Mouse (Mus musculus) MN1 (cell line): ENCODE data around the gene Il17rd.
A peak's percentile ranks its signal among the peaks of the same experiment; 100 is the strongest.

ENCODE experiments used
- DNase-seq: peaks from one replicate; pipeline ENCODE4 v3.0.0-alpha.2; 2016; ENCODE audit warnings: low spot score

Gene Il17rd

DNA sequence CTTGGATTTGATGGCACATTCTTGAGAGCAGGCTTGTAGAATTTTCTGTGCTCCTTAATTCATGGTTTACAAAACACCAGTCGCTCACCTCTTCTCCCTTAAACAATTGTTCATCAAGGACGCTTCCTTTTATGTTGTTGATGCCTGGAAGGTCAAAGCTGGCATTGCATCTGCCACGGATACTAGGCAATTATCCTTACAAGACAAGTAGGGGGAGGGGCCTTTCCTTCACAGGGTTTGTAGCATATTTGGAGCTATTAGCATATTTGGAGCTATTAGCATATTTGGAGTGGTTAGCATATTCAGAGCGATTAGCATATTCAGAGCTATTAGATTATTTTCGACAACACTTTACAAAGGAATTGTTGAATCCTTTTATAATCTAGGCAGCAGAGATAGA is 55.5 kb downstream of the Il17rd start:
- no peak for DNase-seq

DNA sequence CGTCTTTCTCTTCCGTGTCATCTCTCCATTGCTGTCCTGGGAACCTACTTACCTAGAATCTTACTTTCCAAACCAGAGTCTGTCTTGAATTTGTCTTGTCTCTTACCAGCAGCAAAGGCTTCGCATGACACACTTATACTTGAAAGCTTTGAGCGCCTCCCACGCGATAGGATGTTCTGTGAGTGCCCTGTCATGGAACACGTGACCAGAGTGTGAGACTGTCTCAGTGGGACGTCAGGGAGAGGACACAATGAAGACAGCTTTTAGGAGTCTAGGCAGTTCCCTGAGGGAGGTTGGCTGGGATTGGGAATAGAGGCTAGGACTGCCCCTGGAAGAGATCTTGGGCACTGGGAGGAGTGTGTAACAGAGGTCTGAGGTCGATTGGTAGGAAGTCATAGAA is 57.4 kb downstream of the Il17rd start:
- DNase-seq: no peak

DNA sequence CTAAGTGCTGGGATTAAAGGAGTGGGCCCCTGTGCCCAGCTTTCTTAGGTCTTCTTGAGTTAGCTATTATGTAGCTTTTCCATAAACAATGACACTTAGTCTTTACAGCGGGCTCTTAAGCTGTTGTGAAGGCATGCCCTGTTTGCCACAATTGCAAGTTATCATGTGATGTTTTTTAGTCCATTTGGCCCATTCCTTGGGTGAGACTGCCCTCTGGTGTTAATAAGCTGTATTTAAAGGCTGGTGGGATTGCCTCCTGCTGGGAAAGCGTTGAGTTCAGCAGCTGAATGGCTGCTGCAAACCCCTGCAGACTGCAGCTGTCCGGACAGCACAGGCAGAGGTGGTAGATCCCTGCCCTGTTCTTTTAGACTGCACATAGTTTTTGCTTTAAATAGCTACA is 58.0 kb downstream of the Il17rd start:
- peak; percentile 87 for DNase-seq

DNA sequence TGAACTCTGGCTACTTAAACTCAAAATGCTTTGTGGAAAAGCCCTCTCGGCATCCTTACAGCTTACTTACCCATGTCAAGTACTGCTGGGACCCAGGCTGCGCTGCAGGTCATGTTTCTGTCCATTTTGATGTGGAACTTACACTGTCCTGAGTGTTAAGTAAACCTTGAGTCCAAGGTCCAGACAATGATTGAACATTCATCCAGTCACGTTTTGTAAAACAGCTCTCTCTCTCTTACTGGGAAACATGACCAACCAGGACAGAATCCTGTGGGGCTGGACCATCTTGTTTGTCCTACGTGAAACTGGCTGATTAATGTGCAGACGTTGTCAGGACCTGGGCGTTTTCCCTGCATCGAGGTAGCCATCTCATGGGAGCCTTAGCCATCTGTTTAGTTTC is 63.0 kb downstream of the Il17rd start:
- DNase-seq: peak; percentile 51

DNA sequence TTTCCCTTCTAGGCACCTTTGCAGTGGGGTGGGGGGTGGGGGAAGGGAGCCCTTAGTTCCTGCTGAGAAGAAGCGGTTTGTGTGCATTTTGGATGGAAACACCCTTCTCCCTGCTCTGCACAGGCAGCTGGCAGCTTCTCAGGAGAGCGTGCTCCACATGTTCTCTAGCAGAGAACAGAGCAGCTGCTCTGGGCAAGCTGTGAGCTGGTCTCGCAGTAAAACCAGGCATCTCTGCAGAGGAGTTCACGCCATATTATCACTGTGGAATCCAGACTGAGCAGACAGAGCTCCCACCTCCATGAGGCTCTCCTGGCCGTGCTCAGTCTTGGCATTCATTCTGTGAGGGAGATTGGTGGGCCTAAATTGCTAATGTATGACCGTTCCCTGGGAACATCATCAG is 64.0 kb downstream of the Il17rd start:
- no peak for DNase-seq

DNA sequence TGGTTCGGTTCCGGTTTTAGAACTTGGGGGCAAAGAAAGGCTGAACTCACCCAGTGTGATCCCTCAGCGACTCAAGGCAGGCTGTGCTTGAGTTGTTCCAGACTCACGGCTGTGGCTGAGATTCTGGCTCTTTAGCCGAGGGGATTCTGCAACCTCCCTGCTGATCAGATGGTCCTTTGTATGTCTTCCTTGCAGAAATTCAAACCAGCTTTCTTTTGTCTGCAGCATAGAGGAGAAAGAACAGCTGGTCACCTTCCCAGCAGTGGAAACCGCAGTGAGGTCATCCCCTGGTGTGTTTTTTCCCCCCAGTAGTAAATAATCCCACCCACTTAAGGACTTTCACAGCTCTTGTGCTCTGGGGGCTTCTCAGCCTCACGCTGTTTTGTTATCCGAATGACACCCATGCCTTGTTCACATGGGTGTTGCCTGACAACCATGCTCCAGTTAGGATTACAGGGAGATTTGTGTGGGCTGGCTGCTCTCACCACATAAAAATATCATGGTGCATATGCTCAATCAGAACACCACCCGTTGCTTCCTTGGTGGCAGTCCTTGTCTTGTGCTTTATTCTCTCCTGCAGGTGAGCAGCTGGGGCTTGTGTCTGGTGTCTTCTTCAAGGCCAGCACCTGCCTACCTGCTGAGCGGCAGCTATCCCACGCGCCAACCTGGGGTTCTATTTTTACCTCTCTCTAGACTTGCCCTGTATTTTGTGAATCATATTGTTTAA is 67.2 kb downstream of the Il17rd start:
- DNase-seq: no peak

DNA sequence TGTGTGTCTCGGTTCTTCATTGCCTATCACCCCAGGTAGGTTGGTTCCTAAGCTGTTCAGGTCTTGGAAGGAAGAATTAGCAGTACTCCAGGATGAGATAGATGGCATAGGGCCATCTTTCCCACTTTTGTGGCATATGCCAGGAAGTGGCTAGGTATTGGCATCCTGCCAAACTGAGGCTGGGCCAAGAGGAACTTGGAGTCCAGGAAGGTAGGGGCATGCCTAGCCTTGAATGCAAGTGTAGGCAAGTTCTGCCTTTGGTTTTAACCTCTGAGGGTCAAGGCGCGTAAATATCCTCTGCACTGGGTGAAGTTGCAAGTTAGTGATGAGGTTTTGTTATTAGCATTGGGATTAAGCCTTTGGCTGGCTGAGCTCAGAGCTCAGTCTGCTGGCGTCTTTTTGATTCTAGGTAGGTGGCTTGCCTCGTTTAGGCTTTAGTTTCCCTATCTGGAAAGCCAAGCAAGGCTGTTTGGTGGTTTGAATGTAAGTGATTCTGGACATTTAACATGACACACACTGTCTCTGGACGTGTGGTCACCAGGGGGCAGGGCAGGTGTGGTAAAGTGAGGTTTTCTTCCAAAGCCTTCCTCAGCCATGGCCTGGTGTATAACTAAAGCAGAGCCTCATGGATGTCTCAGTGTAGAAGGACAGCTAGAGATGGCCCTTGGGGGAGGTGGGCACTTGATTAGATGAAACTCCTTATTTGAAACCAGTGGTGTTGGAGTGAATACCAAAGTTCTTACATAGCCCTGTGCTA is 70.2 kb downstream of the Il17rd start:
- peak; percentile 47 for DNase-seq

DNA sequence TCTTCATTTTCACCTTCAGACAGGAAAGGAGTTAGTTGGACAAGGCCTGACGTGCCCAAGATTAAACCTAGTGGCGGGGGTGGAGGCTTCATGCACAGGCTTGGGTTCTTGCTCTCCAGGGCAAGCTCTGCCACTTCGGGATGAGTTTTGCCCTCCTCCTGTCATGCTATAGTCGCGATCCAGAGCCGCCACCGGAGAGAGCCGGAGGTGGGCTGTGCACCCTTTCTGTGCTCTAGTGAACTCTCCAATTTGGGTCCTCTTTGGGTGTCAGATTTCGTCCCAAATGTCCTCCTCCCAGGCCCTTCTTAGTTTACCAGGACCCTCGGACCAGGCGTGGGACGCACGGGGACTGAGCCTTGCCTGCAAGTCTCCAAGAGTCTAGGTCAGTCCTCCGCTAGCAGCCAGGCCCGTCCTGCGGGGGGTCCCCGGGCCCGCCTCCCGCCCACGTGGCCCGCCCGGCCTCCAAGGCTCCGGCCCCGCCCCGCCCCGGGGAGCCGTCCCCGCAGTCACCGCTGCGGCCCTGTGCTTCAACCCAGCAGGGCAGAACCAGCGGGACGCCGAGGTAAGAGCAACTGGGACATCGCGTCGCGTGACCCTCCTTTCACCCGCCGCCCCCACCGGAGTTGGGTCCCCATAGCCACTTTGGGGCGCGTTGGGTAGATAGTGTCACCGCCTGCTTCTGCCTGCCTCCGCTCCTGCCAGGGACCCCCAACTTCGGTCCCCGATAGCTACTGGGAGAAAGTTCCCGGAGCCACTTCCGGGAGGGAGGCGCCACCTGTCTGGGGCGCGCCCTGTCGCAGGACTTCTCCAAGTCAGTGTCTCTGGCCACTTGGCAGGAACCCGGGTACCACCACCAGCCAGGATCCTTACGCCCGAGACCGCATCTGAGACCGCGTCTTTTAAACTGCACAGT is 75.9 kb downstream of the Il17rd start, which contains the start of gene Arhgef3:
Gene Arhgef3 (plus strand): TSS at position 538 of the 913 bp plus-strand sequence.
- peak; percentile 60 for DNase-seq

DNA sequence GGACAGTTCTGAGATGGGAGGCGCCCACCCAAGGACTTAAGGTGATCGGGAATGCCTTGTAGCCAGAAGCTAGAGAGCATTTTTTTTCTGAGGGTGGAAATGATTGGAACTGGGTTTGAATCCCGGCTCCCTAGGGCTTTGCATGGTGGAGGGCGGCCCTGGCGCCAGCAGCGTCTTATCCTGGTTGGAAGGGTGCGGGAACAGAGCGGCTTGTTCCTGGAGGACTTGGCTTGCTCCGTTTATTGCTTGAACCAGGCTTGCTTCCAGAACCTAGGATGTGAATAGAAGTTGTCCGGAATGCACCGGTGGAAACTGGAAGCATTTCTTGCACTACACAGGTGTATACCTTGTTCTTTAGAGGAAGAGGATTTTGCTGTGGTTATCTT is 76.5 kb downstream of the Il17rd start:
- no peak for DNase-seq

DNA sequence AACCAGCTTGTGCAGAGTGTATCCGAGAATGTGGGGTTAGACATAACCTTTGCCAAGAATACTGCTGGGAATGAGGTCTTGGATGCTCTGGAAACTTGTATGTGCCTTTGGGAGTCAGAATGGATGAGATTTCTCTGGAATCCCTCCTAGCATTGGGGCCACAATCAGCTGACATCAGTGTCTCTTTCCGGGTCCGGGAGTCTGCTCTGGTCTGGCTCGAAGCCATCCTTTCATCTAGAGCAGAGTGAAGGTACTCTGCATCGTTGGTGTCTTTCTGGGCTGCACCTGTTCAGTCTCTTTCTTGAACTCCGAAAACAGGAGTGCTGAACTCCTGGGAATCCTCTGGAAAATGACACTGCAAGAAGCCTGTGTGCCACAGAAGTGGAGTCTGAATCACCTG is 77.2 kb downstream of the Il17rd start:
- DNase-seq: no peak

DNA sequence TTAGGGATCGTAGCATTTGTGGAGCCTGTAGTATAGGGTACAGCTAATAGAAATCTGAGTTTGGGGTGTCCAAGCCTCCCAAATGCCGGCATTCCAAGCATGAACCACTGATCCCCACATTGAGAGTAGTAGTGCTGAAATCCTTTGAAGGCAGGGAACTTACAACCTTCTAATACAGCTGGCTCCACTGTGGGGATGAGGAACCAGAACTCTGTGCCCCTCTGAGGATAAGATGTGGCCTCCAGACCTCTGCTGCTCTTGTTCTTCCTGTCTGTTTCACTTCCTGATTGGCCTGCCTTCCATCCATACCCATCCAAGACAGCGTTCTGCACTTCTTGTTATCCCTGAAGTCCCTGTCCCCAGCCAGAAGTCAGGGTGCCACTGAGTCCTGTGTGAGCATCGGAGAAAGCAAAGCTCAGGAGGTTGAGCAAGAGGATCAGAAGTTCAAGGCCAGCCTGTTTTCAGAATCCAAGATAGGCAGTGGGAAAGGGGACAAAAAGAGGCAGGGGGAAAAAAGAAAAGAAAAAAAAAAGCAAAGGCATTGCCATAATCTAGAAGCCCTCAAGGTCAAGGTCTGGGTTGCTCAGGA is 77.9 kb downstream of the Il17rd start:
- DNase-seq: no peak

DNA sequence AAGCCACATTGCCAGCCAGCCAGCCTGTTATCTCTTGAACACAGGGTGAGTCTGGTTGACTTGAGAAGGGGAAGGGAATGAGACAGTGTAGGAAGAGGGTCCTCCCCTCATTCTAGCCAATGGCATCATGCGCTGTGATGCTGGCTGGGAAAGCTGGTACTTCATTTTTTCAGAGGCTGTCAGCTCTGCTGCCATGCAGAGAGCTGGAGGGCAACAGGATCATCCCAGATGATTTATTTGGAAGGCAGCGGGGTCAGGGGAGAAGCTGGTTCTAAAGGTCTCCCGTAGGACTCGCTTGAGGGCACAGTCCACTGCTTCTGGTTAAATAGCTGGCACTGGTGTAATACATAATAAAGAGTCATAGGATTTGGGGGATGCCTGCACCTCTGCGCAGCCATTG is 79.8 kb downstream of the Il17rd start:
- no peak for DNase-seq

DNA sequence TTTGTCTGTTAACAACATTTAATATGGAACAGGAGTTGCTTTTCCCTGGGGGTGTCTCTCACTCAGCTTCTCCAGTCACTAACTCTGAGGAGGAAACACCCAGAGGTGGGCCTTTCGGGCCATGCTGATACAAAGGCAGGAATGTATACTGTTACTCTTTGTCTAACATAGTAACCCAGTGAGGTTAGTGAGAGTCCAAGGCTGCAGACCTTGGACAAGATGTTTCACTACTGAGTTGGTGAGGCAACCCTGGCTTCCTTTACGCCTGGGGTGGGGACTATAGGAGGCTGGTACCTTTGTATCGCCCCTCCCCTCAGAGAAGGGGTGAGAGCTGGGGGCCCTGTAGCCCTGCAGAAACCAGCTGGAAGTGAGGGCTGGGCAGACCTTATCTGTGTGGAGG is 83.9 kb downstream of the Il17rd start:
- DNase-seq: no peak

DNA sequence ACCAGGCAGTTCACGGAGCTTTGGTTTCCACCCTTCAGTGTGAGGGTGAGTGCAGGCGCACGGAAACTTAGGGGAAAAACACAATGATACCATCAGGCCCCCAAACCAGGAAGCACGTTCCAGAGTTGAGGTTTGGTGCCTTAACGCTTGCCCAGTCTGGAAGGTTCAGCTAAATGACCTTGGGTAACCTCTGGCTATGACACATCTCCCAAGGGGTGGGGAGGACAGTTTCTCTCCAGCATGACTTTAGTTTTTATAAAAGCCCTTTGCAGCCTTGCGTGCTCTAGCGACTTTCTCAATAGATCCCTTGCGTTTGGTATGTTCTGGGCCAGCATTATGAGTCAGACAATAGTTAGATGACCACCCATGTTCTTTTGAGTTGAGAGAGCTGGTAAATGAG is 84.8 kb downstream of the Il17rd start:
- DNase-seq: peak; percentile 47

DNA sequence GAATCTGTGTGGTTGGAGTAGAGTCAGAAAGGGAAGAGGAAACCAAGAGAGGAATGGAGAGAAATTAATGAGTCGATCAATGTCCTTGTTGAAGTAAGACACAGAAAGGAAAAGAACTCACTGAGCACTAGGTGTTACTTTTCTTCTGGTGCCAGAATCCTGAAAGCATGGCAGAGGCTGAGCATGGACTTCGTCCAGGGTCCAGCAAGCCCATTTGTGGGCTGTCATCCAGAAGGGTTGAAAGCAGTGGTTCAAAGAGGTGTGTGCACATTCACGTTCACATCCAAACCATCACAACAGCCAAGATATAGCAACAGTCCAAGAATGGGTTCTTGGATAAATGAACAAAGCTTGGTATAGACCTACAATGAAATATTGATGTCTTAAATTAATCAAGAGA is 91.3 kb downstream of the Il17rd start:
- no peak for DNase-seq

DNA sequence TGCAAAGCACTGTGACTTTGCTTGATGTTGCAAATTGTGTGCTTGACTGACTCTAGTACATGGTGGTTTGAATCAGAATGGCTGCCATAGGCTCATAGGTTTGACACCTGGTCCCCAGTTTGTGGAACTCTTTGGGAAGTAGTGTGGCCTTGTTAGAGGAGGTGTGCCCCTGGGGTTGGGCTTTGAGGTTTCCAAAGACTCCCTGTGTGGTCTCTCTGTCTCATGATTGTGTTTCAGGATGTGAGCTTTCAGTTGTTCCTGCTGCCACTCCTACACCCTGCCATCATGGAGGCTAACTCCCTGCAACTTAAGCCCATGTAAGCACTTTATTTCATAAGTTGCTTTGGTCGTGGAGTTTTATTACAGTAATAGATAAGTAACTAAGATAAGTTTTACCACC is 91.9 kb downstream of the Il17rd start:
- no peak for DNase-seq

DNA sequence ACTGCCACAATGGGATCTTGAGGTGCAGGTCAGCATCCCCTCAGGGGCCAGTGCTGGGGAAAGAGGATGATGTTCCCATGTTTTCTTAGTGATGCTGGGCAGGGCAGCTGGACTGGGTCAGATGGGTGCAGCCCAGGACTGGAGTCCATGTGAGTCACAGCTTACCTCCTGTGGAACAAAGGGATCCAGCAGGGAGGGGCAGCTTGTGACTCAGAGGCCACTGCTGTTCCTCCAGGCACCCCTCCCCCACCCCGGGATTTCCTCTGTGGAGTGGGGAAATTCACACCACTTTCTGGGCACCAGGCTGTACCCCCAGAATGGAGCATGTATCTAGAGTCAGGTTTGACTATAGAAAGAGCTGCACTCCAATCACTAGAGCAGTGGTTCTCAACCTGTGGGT is 92.8 kb downstream of the Il17rd start:
- DNase-seq: peak; percentile 44

DNA sequence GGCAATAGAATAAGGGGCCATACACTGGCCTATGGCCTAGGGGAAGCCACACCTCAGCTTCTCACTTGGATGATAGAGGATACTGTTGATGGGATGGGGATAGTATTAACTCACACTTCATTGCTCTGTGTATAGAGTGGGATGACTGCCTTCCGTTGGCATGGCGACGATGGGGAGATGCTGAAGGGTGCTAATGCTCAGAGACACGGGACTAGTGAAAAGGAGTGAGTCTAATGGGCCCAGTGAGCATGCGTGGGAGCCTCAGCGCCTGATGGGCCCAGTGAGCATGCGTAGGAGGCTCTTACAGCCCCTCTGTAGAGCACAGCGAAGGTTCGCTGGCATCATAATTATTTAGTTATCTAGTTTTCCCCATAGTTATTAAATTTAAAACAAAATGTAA is 100.2 kb downstream of the Il17rd start:
- no peak for DNase-seq

DNA sequence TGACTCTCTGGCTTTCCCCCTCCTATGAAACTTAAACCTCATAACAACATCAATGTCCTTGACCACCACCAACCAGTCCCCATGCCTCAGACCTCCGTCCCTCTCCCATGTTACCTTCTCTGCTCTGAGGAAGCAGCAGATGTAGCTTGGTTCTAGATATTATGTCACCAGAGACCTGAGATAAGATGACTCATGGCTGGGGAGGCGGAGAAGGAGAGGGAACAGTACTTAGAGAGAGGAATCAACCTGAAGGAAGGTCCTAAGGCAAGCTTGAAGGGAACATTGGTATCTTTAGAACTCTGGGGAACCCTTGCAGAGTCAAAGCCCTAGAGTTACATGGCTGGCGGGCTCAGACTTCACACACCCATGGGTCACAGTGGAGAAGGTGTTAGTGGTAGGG is 101.2 kb downstream of the Il17rd start:
- no peak for DNase-seq

DNA sequence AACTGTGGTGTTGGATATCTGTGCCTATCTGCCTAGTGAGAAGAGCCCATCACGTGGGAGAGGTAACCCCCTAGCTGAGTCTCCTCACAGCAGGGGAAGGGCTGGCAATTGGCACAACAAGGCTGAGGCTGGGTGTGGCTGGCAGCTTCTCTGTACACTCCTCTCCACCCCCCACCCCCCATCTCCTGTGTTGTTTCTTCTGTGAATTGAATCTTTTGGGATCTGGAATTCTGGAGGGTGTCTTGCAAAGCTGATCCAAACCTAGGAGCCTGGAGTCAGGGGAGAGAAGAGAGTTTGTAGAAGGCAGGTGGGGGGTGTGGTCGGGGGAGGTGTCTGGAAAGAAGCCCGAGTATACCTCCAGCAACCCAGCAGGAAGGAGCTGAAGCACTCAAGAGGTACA is 102.7 kb downstream of the Il17rd start:
- DNase-seq: no peak

DNA sequence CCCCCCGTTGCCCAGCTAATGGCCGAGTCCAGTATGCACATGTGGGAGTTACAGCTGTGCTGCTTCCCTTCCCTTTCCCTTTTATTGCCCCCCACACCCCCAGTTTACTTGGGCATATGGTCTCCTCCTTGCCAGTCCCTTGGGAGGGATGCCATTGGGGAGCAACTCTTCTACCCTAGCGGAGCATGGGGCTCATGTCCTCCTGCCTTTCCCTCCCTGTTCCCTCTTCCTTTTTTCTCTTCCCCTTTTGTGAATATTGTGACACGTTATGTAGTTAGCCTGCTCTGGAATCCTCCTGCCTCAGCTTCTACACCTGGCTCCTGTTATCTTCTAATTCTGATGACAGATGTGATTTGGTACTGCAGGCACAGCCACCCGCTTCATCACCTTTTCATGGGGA is 103.9 kb downstream of the Il17rd start:
- DNase-seq: no peak
